Mouse (Mus musculus) kidney, adult 9 months (tissue): ENCODE data around the gene Apoc2.

Source experiments
- DNase-seq: peaks from one replicate; pipeline ENCODE4 v3.0.0; 2022

Gene Apoc2

DNA sequence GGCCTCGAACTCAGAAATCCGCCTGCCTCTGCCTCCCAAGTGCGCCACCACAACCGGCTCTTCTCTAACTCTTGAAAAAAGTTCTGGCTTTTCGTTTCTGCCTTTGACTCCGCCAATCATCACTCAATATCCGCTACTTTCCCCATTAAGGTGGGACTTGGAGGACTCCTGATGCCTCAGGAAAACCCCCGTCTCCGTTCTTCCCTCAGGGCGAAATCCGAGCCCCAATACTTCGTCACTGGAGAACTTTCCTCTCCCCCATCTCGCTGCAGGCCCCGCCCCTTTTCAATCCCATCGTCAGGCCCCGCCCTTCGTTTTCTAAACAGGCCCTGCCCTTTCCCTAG lies 49.6 kb downstream of the Apoc2 start:
- DNase-seq = no peak

DNA sequence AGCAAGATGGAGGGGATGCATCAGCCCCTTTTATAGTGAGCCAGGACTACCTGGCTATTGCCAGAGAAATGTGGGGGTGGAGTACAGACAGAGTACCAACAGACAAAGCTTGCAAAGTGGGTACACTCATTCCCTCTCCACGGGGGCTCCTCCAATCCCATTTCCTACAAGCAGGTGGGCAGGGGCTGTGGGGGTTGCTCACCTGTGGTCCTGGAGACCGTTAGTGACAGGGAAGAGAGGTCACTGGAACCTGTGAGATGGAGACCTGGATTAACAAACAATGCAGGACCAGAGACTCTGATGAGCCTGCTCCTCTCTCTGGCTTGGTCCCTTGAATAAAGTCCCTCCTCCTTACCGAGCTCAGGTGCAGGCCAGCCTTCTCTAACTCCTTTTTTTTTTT lies 50.0 kb downstream of the Apoc2 start:
- DNase-seq = peak; percentile 29

DNA sequence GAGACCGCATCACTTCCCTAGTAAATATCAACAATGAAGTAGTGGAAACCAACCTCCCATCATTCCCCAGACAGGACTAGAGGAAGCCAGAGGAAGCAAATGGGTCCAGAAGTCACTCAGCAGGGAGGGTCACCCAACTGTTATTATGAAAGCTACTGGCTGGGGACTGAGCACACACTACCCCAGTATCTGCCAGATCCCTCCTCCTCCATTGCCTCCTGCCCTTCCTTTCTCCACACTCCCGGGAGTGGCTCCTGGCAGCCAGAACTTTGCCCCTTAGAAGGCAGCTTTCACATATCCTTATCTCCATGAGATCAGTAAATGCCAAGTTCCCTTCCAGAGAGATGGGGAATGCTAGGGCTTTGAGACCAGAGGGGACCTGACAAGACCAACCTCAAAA lies 54.3 kb downstream of the Apoc2 start:
- no peak for DNase-seq

DNA sequence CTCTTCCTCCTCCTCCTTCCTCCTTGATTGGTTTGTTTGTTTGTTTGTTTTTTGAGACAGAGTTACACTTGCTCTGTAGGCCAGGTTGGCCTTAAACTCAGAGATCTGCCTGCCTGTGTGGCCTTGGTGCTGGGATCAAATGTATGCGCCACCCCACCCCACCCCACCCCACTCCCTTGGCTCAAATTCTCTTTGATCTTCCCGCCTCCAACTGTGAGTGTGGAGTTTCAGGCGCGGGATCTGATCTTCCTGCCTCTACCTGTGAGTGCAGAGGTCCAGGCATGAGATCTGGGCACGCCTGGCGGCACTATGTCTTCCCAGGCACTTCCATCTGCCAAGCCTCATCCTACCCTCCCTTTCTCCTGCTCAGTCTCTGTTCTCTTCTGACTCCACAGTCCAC lies 55.5 kb downstream of the Apoc2 start:
- no peak for DNase-seq
